Mouse (Mus musculus) ovary, adult 18-20 months (tissue): ENCODE measurements around the gene Gm15448.
"Not testable (repeated sequence)": the region's sequence is repeated elsewhere in the genome, so short reads cannot be mapped to it uniquely, and the experiment has no call there.

Experiments used
- DNase-seq: peaks from one replicate; pipeline ENCODE4 v3.0.0; 2022; ENCODE audit warnings: low spot score, mixed read lengths

Gm15448 gene

DNA sequence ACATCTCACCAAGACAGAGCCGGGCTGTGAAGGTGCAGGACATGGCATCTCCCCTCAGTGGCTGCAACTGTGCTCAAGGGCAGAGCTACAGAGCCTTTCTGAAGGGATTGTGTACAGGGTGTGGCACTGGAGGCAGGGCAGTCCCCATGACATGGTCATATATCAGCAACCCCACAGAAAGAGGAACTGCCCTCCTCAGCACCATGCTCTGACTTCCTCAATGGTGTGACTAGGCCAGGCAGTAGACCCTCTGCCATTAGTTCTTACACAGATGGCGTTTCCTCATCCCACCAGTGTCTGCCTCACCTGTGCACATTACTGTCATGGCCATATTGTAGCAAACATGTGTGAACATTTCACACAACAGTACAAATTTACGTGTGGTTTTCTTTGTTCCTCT lies at the start of gene Gm15448:
Gene Gm15448, minus strand, starts transcription at position 89 of the 400 bp plus-strand sequence.
- DNase-seq, result not testable (repeated sequence)

DNA sequence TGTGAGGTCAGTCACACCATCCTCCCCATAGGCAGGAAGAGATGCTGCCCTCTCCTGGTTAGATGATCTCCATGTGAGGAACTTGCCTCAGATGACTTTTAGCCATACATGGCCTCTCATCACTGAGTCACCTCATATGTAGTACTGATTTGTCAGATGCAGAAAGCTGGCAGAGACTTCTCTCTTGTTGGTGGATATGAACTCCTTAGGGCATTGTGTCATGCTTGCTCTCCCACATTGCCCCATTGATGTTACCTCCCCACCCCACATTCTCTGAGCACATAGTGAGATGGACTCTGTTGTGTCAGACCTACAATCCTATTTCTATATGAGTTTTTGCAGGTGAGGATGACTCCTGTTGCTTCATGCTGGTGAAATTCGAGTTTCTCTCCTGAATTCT lies 49.5 kb upstream of the Gm15448 start:
- not testable (repeated sequence) for DNase-seq

DNA sequence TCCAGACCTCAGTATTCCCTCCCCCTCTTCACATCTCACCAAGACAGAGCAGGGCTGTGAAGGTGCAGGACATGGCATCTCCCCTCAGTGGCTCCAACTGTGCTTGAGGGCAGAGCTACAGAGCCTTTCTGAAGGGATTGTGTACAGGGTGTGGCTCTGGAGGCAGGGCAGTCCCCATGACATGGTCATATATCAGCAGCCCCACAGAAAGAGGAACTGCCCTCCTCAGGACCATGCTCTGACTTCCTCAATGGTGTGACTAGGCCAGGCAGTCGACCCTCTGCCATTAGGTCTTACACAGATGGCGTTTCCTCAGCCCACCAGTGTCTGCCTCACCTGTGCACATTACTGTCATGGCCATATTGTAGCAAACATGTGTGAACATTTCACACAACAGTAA lies 19.5 kb upstream of the Gm15448 start, which contains the start of gene Pira2:
Gene Pira2, minus strand, starts transcription at position 101 of the 400 bp plus-strand sequence.
- not testable (repeated sequence) for DNase-seq

DNA sequence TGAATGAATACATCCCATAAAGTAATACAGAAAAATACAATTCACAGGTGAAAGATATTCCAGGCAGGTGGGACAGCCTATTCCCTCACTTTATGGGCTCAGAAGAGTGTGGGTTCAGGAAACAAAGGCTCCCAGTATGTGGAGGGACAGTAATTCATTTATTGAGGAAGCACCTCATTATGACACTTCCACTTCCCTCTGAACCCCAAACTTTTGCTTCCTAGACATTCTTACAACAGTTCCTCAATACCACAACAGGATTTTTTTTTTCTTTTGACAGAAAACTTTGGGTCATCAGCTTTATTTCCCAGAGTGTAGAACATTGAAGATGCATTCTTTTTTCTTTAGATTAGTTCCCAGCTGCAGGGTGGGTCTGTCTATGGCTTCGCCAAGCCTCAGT lies 12.4 kb upstream of the Gm15448 start:
- DNase-seq, result not testable (repeated sequence)

DNA sequence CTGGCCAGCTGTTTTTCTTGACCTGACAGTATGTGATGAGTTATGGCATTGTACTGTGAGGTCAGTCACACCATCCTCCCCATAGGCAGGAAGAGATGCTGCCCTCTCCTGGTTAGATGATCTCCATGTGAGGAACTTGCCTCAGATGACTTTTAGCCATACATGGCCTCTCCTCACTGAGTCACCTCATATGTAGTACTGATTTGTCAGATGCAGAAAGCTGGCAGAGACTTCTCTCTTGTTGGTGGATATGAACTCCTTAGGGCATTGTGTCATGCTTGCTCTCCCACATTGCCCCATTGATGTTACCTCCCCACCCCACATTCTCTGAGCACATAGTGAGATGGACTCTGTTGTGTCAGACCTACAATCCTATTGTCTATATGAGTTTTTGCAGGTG lies 5.1 kb upstream of the Gm15448 start:
- DNase-seq, result not testable (repeated sequence)

DNA sequence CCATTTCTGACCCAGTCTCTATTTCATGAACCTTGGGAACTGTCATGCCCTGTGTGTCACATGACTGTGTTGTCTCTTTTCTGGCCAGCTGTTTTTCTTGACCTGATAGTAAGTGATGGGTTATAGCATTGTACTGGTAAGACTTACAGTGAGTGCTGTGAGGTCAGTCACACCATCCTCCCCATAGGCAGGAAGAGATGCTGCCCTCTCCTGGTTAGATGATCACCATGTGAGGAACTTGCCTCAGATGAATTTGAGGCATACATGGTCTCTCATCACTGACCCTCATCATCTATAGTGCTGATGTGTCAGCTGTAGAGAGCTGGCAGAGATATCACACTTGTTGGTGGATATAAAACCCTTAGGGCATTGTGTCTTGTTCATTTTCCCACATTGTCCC lies 13.6 kb downstream of the Gm15448 start:
- not testable (repeated sequence) for DNase-seq

DNA sequence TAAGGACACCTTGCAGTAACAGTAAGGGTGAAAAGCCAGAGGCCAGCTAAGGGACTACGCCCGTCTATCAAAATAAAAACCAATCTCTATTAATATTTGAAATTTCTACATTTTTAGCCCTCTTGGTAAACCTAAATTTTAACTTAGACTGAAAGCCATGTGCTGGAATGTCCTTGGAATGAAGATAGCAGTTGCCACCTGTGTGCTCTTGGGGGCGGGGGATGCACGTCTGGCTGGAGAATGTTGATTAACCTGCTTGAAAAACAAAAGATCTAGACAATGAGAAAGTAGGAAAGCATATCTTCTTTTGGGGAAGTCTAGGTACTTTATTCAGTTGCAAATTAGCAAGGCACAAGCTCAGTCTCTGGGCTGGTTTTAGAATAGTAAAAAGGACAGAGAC lies 22.6 kb downstream of the Gm15448 start:
- DNase-seq, result not testable (repeated sequence)

DNA sequence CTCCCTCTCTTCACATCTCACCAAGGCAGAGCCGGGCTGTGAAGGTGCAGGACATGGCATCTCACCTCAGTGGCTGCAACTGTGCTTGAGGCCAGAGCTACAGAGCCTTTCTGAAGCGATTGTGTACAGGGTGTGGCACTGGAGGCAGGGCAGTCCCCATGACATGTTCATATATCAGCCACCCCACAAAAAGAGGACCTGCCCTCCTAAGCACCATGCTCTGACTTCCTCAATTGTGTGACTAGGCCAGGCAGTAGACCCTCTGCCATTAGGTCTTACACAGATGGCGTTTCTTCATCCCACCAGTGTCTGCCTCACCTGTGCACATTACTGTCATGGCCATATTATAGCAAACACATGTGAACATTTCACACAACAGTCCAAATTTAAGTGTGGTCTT lies 25.5 kb downstream of the Gm15448 start:
- DNase-seq, result not testable (repeated sequence)

DNA sequence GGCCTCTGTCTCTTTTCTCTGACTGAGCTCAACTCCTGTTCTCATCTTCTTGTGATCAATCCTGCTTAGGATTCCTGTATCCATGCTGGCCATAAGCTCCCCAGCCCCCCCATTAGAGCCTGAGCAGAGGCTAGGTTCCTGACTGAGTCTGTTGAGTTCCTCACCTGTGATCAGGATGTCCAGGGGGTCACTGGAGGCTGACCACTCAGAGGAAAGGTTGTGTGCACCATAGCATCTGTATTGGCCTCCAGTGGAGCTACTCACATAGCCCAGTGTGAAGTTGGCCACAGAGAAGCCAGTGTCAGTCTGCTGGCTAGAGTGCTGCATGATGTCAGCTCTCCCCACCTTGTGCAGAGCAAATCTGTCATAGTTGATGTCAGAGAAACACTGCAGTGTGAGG lies 29.2 kb downstream of the Gm15448 start:
- not testable (repeated sequence) for DNase-seq
